Mouse (Mus musculus) c-Kit-negative CD71-positive TER-119-positive erythroid progenitor cells, embryonic 14.5 days (primary cell): ENCODE measurements at regions not wholly inside any gene's neighbourhood (a gene's known extent, or its start where the extent isn't known, plus 50 kb on each side); places are given as distances from the start of the nearest gene placed in this dataset.

Source experiments
- DNase-seq: peaks from one replicate; pipeline ENCODE4 v3.0.0-alpha.2; 2013; ENCODE audit warnings: low read depth, low spot score

DNA sequence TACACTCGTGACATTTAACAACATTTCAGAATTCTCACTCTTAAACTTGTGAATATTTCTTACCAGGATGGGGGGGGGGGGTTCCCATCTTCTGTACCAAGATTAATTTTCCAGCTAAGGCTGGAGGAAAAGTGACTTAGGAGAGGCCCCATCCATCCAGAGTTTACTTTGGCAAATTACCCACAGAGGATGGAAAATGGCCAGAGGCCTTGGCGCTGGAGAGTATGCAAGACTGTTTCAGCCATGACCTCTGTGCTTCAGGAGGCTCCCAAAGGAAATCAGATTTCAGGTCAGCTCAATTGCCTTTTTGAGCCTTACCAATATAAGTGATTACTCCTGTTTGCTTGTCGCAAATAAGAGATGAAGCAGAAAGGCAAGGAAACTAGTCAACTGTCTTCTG is 143.4 kb upstream of the F930015N05Rik start:
- no peak for DNase-seq

DNA sequence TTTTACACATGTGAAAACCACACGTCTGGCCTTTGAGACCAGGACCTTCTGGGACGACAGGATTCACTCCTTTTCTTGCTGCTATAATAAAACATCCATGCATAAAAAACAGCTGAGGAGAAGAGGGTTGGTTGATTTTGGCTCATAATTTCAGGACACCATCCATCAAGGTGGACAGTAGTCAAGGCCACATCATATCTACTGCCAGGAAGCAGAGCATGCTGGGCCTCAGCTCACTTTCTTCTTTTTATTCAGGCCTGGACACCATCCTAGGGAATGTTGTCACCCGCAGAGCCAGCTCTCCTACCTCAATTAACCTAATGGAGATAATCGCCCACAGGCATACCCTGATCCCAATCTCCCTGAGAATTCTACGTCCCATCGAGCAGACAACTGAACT is 149.6 kb upstream of the F930015N05Rik start:
- no peak for DNase-seq

GRCm38 (mm10) chr11:64587034-64587710 is 150.7 kb upstream of the F930015N05Rik start:
- no peak for DNase-seq

DNA sequence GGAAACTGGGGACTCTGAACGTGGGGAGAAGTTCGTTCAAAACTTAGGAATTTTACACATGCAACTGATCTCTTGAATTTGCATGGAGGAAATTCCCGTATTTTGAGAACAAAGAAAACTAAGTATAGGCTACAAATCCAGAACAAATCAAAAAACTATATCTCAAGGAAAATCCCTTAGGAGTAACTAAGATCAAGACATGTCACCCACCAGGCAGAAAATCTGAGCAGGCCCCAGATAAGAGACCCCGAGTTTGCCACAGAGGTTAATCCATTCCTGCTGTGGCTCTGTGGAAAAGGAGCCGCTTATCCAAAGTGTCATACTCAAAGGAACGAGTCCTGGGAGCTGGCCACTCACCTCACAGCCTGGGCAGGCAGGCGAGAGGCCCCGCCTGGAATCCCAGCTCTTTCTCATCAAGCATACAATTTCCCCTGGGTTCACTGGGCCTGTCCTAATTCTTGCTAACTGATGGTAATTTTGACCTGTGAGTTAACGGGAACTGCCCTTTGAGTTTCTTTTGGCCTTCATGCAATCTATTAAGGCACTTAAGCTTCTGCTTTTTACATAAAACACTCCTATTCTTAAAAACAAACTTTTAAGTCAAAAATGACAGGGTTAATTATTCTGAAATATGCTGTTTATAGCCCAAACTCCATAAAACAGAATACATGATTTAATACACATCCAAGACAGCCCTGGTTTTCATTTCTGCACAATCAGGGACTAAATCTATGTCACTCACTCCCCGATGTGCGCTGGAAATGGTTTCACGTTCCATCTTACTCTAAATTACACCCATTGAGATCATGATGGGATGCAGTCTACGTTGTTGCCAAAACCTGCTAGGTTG is 151.5 kb upstream of the F930015N05Rik start:
- DNase-seq = no peak

DNA sequence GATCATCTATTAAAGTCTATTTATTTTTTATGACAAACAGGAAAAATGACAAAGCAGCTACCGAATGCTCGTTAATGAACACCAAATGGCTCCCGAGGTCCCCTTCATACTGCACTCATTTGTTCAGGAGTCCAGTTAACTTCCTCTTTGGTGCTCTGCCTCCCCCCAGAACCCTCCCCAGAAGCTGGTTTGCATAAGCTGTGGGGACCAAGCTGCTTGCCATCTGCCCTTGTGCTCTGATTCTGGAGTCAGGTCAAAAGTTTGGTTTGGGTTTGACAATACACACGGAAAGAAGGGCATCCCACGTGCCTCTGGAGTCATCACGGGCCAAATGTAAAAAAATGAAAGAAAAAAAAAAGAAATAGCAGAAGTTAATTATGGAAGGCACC is 152.1 kb upstream of the F930015N05Rik start:
- DNase-seq = no peak

- DNase-seq = no peak
Measured at GRCm38 (mm10) chr11:64589026-64589425, 152.6 kb upstream of the F930015N05Rik start.

- DNase-seq = no peak
Measured at GRCm38 (mm10) chr11:64590091-64590490, 153.6 kb upstream of the F930015N05Rik start.

GRCm38 (mm10) chr11:64592253-64592652 is 155.8 kb upstream of the F930015N05Rik start:
- DNase-seq = no peak

GRCm38 (mm10) chr11:64597305-64597704 is 160.9 kb upstream of the F930015N05Rik start:
- no peak for DNase-seq

GRCm38 (mm10) chr11:64599178-64599577 is 162.7 kb upstream of the F930015N05Rik start:
- DNase-seq = no peak

DNA sequence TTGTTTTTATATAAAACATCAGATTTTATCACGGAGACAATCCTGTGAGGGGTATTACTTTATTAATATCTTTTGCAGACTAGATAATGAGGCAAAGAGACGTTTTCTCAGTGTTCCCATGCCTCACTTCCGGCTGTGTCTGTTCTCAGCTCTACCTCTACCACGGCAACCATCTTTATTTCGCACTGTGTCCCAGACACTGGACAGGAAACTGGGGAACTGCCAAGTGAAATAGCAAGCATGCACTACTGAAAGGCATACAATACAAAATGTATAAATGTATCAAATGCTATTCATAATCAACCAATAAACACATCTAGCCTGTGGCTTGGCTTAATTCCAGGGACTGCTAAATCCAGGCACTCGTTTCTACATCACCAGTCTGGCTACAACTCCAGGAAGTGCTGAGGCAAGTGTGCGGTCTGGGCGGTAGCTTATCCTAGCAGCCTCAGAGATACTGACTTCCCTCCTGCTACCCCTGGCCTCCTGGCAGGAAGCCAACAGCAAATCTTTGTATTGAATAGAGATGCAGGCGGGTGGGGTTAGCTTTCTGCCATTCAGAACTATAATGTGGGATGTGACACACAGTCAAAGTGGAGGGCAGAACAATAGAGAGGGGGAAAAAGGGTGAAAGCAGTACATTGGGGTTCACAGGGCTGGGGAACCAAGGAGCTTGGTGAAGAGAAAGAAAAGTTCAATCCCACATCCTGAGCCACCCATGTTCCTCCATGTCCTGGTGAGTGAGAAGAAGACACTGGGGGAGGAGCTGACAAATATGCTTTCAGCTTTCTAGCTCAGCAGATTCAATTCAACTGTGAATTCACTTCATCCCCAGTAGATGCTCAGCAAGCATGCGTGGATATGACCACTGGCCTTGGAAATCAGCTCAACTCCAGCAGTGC is 164.0 kb upstream of the F930015N05Rik start:
- DNase-seq = no peak

DNA sequence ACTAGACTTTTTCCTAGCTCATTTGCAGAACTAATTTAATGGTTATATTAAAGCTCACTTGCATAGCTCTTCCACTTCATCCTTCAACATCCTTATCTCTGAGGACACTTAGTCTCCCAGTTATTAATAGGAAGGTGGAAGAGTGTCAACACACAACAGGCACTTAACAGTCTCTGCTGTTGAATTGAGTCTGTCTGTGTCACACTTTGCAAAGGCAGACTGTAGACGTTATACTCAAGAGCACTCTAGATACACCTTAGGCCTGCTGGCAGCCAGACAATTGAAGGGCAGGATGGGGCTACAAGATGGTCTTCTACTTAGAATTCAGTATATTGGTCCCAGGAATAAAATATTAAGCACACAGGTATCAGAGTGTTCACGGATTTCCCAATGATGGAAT is 172.6 kb upstream of the F930015N05Rik start:
- DNase-seq = no peak

GRCm38 (mm10) chr11:64610724-64611123 is 174.3 kb upstream of the F930015N05Rik start:
- no peak for DNase-seq

GRCm38 (mm10) chr11:64615140-64615539 is 178.7 kb upstream of the F930015N05Rik start:
- DNase-seq = no peak

DNA sequence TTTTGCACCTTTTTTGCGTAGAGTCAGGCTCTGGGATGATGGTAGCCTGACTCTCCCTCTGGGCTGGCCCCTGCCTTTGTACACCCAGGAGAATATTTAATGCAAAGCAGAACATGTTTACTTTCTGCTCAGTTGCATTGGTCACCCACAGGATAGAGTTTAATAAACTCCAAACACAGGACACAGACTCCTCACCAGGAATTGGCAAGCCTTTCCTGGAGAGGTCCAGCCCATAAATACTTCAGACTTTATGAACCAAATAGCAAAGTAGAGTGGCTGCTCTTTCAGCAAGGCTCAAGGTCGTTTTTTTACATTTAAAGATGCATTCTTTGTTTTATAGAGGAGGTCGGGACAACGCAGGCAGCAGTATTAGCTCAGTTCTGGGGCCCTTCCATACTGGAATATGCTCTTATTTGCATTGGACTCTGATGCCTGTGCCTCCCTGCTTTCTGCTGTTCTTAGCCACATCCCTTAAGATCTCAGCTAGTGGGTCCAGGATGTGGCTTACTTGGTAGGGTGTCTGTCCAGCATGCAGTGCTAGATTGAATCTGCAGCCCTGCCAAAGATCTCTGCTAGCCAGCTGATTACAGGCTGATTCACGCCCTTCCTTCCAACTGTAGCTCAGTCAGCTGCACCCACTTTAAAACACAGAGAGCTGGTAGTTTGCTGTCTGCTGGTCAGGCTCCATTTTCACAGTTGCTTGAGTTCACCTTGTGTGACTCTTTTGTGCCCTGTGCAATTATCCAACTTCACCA is 182.4 kb upstream of the F930015N05Rik start:
- no peak for DNase-seq

GRCm38 (mm10) chr11:64627180-64627579 is 190.7 kb upstream of the F930015N05Rik start:
- no peak for DNase-seq

DNA sequence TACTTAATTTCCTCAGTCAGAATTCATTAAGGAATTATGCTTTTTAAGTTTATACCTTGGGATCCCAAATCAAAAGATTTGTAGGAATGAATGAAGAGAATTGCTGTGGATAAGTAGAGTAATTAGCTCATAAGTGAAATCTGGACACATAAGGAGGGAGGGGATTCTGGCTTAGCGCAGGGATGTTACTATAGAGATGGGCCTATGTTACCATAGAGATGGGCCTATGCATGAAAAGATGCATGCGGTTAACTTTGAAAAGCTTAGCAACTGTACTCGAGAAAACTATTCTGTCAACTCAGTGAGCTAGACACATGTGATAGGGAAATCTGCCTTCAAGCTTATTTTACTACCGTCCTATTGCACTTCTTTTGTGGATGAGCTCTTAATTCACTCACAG is 204.5 kb upstream of the F930015N05Rik start:
- no peak for DNase-seq

GRCm38 (mm10) chr11:64643171-64643570 is 206.7 kb upstream of the F930015N05Rik start:
- no peak for DNase-seq

DNA sequence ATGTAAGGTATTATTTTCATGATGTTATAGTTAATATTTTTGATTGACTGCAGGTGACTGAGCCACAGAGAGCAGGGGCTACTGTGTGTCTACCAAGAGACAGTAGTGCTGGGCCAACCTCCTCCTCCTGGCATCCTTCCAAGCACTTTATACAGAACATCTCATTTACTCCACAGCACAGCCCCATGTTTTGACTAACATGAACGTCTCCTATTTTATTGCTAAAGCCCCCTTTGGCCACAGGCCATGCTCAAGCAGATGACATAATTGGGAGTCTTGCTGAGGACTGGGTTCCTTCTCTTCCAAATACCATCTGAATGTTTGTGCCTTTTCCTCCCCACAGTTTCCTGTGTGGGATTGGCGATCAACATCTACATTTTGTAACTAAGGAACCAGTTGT is 211.5 kb upstream of the F930015N05Rik start:
- DNase-seq = no peak

GRCm38 (mm10) chr11:64650571-64651282 is 214.3 kb upstream of the F930015N05Rik start:
- DNase-seq = no peak

DNA sequence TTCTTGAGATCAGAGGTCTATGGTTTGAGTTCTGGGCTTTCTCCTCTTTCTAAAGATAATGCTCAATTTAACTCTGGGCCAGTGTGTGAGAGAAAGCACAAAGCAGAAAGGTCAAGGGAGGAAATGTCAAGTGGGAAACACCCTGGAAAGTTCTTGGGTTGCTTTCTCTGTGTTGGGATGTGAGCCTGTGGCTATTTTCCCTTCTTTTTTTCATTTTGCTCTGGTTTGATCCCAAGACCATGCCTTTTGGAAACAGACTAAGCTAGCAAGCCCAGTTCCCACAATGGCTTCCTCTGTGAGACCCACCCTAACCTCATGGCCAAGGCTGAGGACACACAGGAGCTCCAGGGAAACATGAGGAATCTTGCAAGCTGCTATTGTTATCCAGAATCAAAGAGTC is 216.4 kb upstream of the F930015N05Rik start:
- DNase-seq = no peak
